8 mouse cellular contexts compared by ENCODE assay signal in genomic region chr1:130547674-130548429, GRCm38 (mm10).
DNase-seq lines count a peak whose midpoint lies in the region; ATAC-seq and TF ChIP-seq lines count a peak whose summit lies in the region.

No protein-coding gene starts in this region.

- H3K4me1 ChIP-seq in bone marrow, adult 2 months (ENCODE audit: control insufficient read depth, insufficient read depth, low read length), result peaks cover 3% of the 10 kb centered on the region; the same call in 1 of the 2 replicates
- no peaks in the 10 kb centered on the region for H3K4me1 ChIP-seq in hindbrain, embryonic 14.5 days (replicated peaks; ENCODE audit: control insufficient read depth, insufficient read depth, low read length)
- H3K4me1 ChIP-seq in limb, embryonic 14.5 days (ENCODE audit: control insufficient read depth, insufficient read depth, low read length), result no peaks in the 10 kb centered on the region
- H3K4me1 ChIP-seq in midbrain, embryonic 14.5 days (ENCODE audit: control insufficient read depth, insufficient read depth, low read length), result no peaks in the 10 kb centered on the region

- no peak overlapping the region for H3K9ac ChIP-seq in hindbrain, embryonic 14.5 days
- H3K9ac ChIP-seq in limb, embryonic 14.5 days (ENCODE audit: low read depth, low read length, severe bottlenecking), result peak overlapping the region; percentile 46; the same call in 1 of the 2 replicates
- no peak overlapping the region for H3K9ac ChIP-seq in midbrain, embryonic 14.5 days (replicated peaks; ENCODE audit: low read length)

- WGBS in bone marrow, adult 2 months, result 14% methylated on average over 25 of the region's 25 CpGs
- WGBS in hindbrain, embryonic 14.5 days, result 28% methylated on average over 25 of the region's 25 CpGs
- 24% methylated on average over 25 of the region's 25 CpGs for WGBS in limb, embryonic 14.5 days
- WGBS in midbrain, embryonic 14.5 days, result 27% methylated on average over 25 of the region's 25 CpGs

- H3K4me2 ChIP-seq in hindbrain, embryonic 14.5 days (replicated peaks), result peak overlapping the region; percentile 45
- peak overlapping the region; percentile 49 for H3K4me2 ChIP-seq in limb, embryonic 14.5 days (replicated peaks; ENCODE audit: low read depth, low read length, severe bottlenecking)
- H3K4me2 ChIP-seq in midbrain, embryonic 14.5 days (ENCODE audit: low read length), result peak overlapping the region; percentile 50

- peak; percentile 70 to 75 for DNase-seq in cerebellum, postnatal 14 days
- no peak for DNase-seq in cerebellum, adult 9-10 months
- DNase-seq in hindbrain, embryonic 14.5 days (ENCODE audit: low spot score), result peak; percentile 80
- DNase-seq in limb, embryonic 14.5 days (ENCODE audit: low spot score), result peak; percentile 74
- peak; percentile 79 for DNase-seq in midbrain, embryonic 14.5 days
- peak; percentile 73 to 88 for DNase-seq in spleen, postnatal 4 days (ENCODE audit: low spot score in 2 of 2)

- H3K27ac ChIP-seq in bone marrow, adult 2 months (ENCODE audit: control insufficient read depth, insufficient read depth, low read depth, low read length, poor library complexity), result peak overlapping the region; percentile 45; the same call in 1 of the 2 replicates
- H3K27ac ChIP-seq in hindbrain, embryonic 14.5 days, result no peak overlapping the region
- no peak overlapping the region for H3K27ac ChIP-seq in limb, embryonic 14.5 days (replicated peaks; ENCODE audit: low read depth, low read length)
- H3K27ac ChIP-seq in midbrain, embryonic 14.5 days (replicated peaks; ENCODE audit: low read depth, low read length), result no peak overlapping the region

- 0 out of 2 replicates have a peak, but pooled peaks have one; percentile 52 for ATAC-seq in frontal cortex, adult (ENCODE audit: low TSS enrichment)
- peak; percentile 37; the same call in 1 of the 2 replicates for ATAC-seq in hindbrain, embryonic 14.5 days (ENCODE audit: low FRiP score)
- ATAC-seq in limb, embryonic 14.5 days (ENCODE audit: low FRiP score, low read depth), result peak; percentile 71; the same call in 1 of the 2 replicates
- no peak for ATAC-seq in midbrain, embryonic 14.5 days (ENCODE audit: low FRiP score, low TSS enrichment)

- no peaks in the 10 kb centered on the region for H3K27me3 ChIP-seq in hindbrain, embryonic 14.5 days (ENCODE audit: control insufficient read depth, insufficient read depth, low read length)
- no peaks in the 10 kb centered on the region for H3K27me3 ChIP-seq in limb, embryonic 14.5 days (ENCODE audit: control insufficient read depth, insufficient read depth, low read length)
- H3K27me3 ChIP-seq in midbrain, embryonic 14.5 days (ENCODE audit: control insufficient read depth, insufficient read depth, low read length), result no peaks in the 10 kb centered on the region

- peak; percentile 67 for TF ChIP-seq CTCF in bone marrow, adult 2 months (IDR thresholded peaks at IDR 0.05; ENCODE audit: control insufficient read depth, insufficient read depth, low read length)

- TF ChIP-seq POLR2A in bone marrow, adult 2 months (IDR thresholded peaks at IDR 0.05; ENCODE audit: borderline replicate concordance, control insufficient read depth, low read depth, low read length), result no peak
- no peak for TF ChIP-seq POLR2A in limb, embryonic 14.5 days (IDR thresholded peaks at IDR 0.05; ENCODE audit: borderline replicate concordance, extremely low read depth, insufficient read depth, insufficient read length)

- no peaks in the 10 kb centered on the region for H3K9me3 ChIP-seq in hindbrain, embryonic 14.5 days (ENCODE audit: control insufficient read depth, low read length)
- no peaks in the 10 kb centered on the region for H3K9me3 ChIP-seq in limb, embryonic 14.5 days (ENCODE audit: control insufficient read depth, low read length)
- no peaks in the 10 kb centered on the region for H3K9me3 ChIP-seq in midbrain, embryonic 14.5 days (ENCODE audit: control insufficient read depth, low read length)

- H3K36me3 ChIP-seq in hindbrain, embryonic 14.5 days (replicated peaks; ENCODE audit: control insufficient read depth, insufficient read depth), result no peaks in the 10 kb centered on the region
- no peaks in the 10 kb centered on the region for H3K36me3 ChIP-seq in limb, embryonic 14.5 days (ENCODE audit: control insufficient read depth, insufficient read depth, low read length)
- H3K36me3 ChIP-seq in midbrain, embryonic 14.5 days (ENCODE audit: control insufficient read depth, insufficient read depth, low read length), result no peaks in the 10 kb centered on the region

- H3K4me3 ChIP-seq in bone marrow, adult 2 months (replicated peaks; ENCODE audit: control insufficient read depth, low read depth, low read length), result peak overlapping the region; percentile 41
- H3K4me3 ChIP-seq in hindbrain, embryonic 14.5 days (replicated peaks; ENCODE audit: low read length), result peak overlapping the region; percentile 8; the same call in 1 of the 2 replicates
- H3K4me3 ChIP-seq in limb, embryonic 14.5 days (replicated peaks; ENCODE audit: low read length), result peak overlapping the region; percentile 34
- peak overlapping the region; percentile 18; the same call in 1 of the 2 replicates for H3K4me3 ChIP-seq in midbrain, embryonic 14.5 days (replicated peaks; ENCODE audit: low read depth, low read length)
